Mouse (Mus musculus) liver, embryonic 14.5 days (tissue): ENCODE data around the gene Rad51b.

ENCODE experiments used
- CTCF ChIP-seq: IDR thresholded peaks from 2 replicates; pipeline ENCODE4 v1.5.1; 2016; ENCODE audit warnings: antibody characterized with exemption, low read depth, control low read depth
- EP300 ChIP-seq: IDR thresholded peaks from 2 replicates; pipeline ENCODE4 v1.6.1; 2016; ENCODE audit warnings: antibody characterized with exemption, low read depth

GRCm38 (mm10) chr12:79703555-79703954 lies 406.5 kb downstream of the Rad51b start:
- no peak for TF ChIP-seq CTCF
- TF ChIP-seq EP300, result no peak
